Mouse (Mus musculus) neural tube, embryonic 11.5 days (tissue): ENCODE measurements around the gene Pcsk7. TPM values are rescaled to one million over a fixed set of nuclear protein-coding genes. Genes with fewer than 3 reads are reported as not detected.
A peak's percentile ranks its signal among the peaks of the same experiment; 100 is the strongest.

ENCODE experiments used
- ATAC-seq: fragments of 200-750 bp; cut with Nextera tagmentation; 2 replicates; pipeline ENCODE4 v1.8.0; 2017; ENCODE audit warnings: moderate number of reproducible peaks, mild to moderate bottlenecking, moderate TSS enrichment, moderate library complexity; ENCODE audit not compliant: insufficient read depth, low FRiP score, low TSS enrichment
- DNase-seq: peaks from one replicate; pipeline ENCODE4 v3.0.0-alpha.2; 2015; ENCODE audit warnings: low spot score
- H3K27ac ChIP-seq: fragments of 300-500 bp; sonication (generic); 2 replicates; pipeline ENCODE4 v1.5.1; 2014; ENCODE audit warnings: low read depth, mild to moderate bottlenecking, low read length
- H3K27me3 ChIP-seq: fragments of 300-500 bp; sonication (generic); 2 replicates; pipeline ENCODE4 v1.6.1; 2014; ENCODE audit warnings: mild to moderate bottlenecking, low read length, mixed read lengths; ENCODE audit not compliant: control insufficient read depth, insufficient read depth
- H3K36me3 ChIP-seq: fragments of 300-500 bp; sonication (generic); 2 replicates; pipeline ENCODE4 v1.6.1; 2014; ENCODE audit warnings: mild to moderate bottlenecking, low read length, moderate library complexity, mixed read lengths; ENCODE audit not compliant: control insufficient read depth, insufficient read depth
- H3K4me1 ChIP-seq: fragments of 300-500 bp; sonication (generic); 2 replicates; pipeline ENCODE4 v1.6.1; 2014; ENCODE audit warnings: low read length, mixed read lengths; ENCODE audit not compliant: control insufficient read depth, insufficient read depth
- H3K4me2 ChIP-seq: fragments of 300-500 bp; sonication (generic); 2 replicates; pipeline ENCODE4 v1.6.1; 2014; ENCODE audit warnings: low read depth, mild to moderate bottlenecking, moderate library complexity
- H3K4me3 ChIP-seq: fragments of 300-500 bp; sonication (generic); 2 replicates; pipeline ENCODE4 v1.5.1; 2014; ENCODE audit warnings: low read depth, low read length
- H3K9ac ChIP-seq: fragments of 300-500 bp; sonication (generic); 2 replicates; pipeline ENCODE4 v1.6.1; 2014; ENCODE audit warnings: mild to moderate bottlenecking, low read length
- H3K9me3 ChIP-seq: fragments of 300-500 bp; sonication (generic); 2 replicates; pipeline ENCODE4 v1.6.1; 2016; ENCODE audit warnings: low read length; ENCODE audit not compliant: control insufficient read depth
- WGBS: fragments of 180-500 bp; shearing (Covaris S2); extraction: QIAGEN DNeasy Blood & Tissue Kit; methylation state at CpG from one replicate; pipeline ENCODE4 v1.1.7; 2014; 5-methylcytosine and 5-hydroxymethylcytosine counted together
- polyA plus RNA-seq: library from polyadenylated mRNA; unstranded; fragments of >200 nt; fragmentation: Nextera tagmentation; extraction: Ambion mirVana; gene quantifications from 2 replicates; pipeline ENCODE4 v1.2.1, GENCODE M21; 2014

Gene Pcsk7
- polyA plus RNA-seq, result 17.6 and 18.1 TPM in 2 replicates

DNA sequence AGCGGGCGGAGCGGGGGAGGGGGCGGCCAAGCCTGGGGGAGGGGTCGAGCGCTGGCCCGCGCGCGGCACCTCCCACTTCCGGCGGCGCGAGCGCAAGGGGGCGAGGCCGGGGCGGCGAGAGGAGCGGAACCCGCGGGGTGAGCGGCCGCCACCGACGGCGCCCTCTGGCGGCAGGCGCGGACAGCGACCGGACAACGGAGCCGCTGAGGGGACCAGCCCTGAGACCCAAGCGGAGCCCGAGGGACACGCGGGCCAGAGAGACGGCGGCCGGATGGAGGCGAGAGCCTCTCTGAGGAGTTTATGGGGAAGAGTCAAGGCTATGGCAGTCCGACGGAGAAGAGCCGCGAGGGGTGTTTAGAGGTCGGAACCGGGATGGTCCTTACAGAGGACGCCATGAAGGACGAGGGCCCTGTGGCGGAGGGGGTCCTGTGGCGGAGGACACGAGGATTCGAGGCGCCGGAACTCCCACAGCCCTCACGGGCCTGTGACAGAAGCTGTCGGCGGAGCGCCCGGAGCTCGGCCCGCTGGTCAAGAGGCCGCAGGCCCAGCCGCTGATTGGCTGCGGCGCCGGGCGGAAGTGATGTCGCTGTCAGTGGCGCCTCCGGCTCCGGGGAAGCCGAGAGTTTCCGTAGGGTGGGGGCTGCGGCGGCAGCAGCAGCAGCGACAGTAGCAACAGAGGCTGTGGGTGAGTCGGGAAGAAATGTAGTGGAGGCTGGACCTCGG lies at the start of gene Pcsk7, which contains the start of gene Rnf214:
Pcsk7 (plus strand) TSS at position 143 of the 723 bp plus-strand sequence.
Rnf214 (minus strand) TSS at position 557 of the 723 bp plus-strand sequence.
- peak within 1 kb of the TSS; percentile 89 for H3K9ac ChIP-seq
- H3K4me1 ChIP-seq, result peaks cover 14% of the 10 kb centered on the region
- DNase-seq, result peak; percentile 93
- H3K9me3 ChIP-seq, result no peaks in the 10 kb centered on the region
- WGBS, result under 1% methylated on average over 73 of the region's 80 CpGs
- H3K4me2 ChIP-seq, result peak within 1 kb of the TSS; percentile 91
- H3K27ac ChIP-seq, result peak within 1 kb of the TSS; percentile 90
- peak; percentile 95 for ATAC-seq
- peaks cover 8% of the 10 kb centered on the region; the same call in 1 of the 2 replicates for H3K36me3 ChIP-seq
- no peaks in the 10 kb centered on the region for H3K27me3 ChIP-seq
- peak within 1 kb of the TSS; percentile 95 for H3K4me3 ChIP-seq

DNA sequence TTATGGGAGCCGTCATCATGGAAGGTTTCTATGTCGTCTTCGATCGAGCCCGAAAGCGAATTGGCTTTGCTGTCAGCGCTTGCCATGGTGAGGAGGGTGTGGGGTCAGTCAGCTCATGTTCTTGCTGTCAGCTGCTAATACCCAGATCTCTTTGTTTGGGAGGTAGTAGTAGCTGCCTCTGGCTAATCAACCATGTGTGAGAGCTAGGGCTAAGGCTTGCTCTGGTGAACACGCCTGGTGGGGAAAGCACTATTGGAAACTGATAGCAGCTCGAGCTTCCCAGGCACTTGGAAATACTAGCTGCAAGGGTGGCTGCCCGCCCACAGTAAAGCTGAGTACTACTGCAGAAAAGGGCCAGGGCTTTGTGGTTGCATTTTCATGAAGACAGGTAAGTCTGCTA lies 46.9 kb upstream of the Pcsk7 start:
- ATAC-seq, result no peak
- Histone ChIP-seq H3K27me3 (no peaks in the 10 kb centered on the region), H3K4me3 (no peak overlapping the region), H3K36me3 (peaks cover 18% of the 10 kb centered on the region), H3K9ac (no peak overlapping the region), H3K4me2 (no peak overlapping the region), H3K27ac (no peak overlapping the region), H3K9me3 (no peaks in the 10 kb centered on the region), H3K4me1 (no peaks in the 10 kb centered on the region)
- DNase-seq, result no peak
- WGBS, result 93% methylated on average over 10 of the region's 10 CpGs

DNA sequence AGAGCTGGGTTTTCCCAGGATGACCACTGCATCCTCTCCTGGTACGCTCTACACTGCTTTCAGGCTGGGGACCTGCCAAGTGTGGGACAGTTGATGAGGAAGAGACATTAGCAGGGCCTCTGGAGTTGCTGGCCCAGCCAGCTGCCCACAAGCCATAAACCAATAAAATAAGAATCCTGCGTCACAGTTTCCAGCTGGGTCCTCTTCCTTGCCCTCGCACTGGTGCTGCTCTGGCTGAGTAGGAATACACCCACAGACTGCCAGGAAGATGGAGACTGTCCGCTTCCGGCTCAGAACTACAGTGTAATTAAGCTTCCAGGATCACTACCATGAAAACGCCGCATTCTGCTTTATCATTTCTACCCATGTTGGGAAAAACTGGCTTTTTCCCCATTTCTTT lies 44.5 kb upstream of the Pcsk7 start:
- DNase-seq (no peak), ATAC-seq (no peak)
- Histone ChIP-seq H3K4me3 (no peak overlapping the region), H3K9me3 (no peaks in the 10 kb centered on the region), H3K4me2 (no peak overlapping the region), H3K27ac (no peak overlapping the region), H3K36me3 (peaks cover 26% of the 10 kb centered on the region), H3K4me1 (no peaks in the 10 kb centered on the region), H3K9ac (no peak overlapping the region), H3K27me3 (no peaks in the 10 kb centered on the region)
- 54% methylated on average over 7 of the region's 7 CpGs for WGBS

DNA sequence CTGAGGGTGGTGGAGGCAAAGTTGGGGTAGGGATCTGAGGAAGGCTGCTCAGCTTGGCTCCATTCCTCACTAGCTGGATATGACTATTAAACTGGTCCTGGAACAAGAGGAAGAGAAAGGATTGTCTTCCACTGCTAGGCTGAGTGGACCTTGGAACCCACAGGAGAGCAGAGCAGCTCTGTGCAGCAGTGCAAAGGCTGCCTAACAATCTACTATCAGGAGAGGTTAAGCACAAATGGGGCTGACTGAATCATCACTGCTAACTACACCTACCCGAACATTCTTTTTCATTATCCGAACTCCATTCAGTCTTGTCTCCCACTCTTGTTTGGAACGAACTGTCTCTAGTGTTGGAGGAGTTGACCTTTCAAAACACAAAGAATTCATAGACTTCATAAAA lies 37.1 kb upstream of the Pcsk7 start:
- no peaks in the 10 kb centered on the region for H3K4me1 ChIP-seq
- DNase-seq (no peak), ATAC-seq (no peak)
- no peak overlapping the region for H3K4me2 ChIP-seq
- no peak overlapping the region for H3K4me3 ChIP-seq
- no peak overlapping the region for H3K9ac ChIP-seq
- H3K9me3 ChIP-seq, result no peaks in the 10 kb centered on the region
- WGBS, result 90% methylated on average over 3 of the region's 3 CpGs
- H3K36me3 ChIP-seq, result peaks cover 29% of the 10 kb centered on the region
- no peaks in the 10 kb centered on the region for H3K27me3 ChIP-seq
- H3K27ac ChIP-seq, result no peak overlapping the region

DNA sequence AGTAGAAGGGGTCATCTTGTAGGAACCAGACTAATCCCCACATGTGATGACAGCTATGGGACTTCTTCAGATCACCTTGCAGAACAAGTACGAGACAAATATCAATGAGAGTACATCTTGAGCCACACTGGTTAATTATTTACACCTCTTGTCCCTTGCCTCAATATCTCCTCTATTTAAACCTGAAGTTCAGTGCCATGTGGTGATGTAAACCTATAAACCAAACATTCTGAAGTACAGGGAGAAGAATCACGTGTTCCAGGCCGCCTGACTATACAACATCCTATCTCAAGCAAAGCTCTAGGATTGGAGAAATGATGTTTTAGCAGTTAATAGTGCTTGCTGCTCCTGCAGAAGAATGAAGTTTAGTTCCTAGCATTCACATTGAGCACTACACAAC lies 36.0 kb upstream of the Pcsk7 start:
- Histone ChIP-seq H3K27ac (no peak overlapping the region), H3K36me3 (peaks cover 27% of the 10 kb centered on the region), H3K9ac (no peak overlapping the region), H3K4me2 (no peak overlapping the region), H3K9me3 (no peaks in the 10 kb centered on the region), H3K27me3 (no peaks in the 10 kb centered on the region), H3K4me3 (no peak overlapping the region), H3K4me1 (no peaks in the 10 kb centered on the region)
- ATAC-seq (no peak), DNase-seq (no peak)
- 89% methylated on average over 3 of the region's 3 CpGs for WGBS

DNA sequence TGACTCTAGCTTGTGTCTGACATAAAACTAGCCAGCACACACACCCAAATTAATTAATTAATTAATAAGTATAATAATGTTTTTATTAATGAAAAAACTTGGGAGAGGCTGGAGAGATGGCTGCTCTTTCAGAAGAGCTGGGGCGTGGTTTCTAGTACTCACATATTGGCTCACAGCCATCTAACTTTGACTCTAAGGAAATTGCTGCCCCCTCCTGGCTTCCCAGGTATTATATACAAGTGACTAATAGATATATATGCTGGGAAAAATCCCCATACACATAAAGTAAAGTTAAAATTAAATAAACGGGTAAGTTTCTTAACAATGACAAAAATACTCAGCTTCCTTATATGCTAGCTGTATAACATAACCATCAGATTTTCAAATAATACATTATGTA lies 28.4 kb upstream of the Pcsk7 start:
- Histone ChIP-seq H3K27ac (no peak overlapping the region), H3K36me3 (peaks cover 5% of the 10 kb centered on the region), H3K4me2 (no peak overlapping the region), H3K4me3 (no peak overlapping the region), H3K4me1 (no peaks in the 10 kb centered on the region), H3K9ac (no peak overlapping the region), H3K9me3 (no peaks in the 10 kb centered on the region), H3K27me3 (no peaks in the 10 kb centered on the region)
- 86% methylated on average over 2 of the region's 2 CpGs for WGBS
- no peak for ATAC-seq
- DNase-seq, result no peak

DNA sequence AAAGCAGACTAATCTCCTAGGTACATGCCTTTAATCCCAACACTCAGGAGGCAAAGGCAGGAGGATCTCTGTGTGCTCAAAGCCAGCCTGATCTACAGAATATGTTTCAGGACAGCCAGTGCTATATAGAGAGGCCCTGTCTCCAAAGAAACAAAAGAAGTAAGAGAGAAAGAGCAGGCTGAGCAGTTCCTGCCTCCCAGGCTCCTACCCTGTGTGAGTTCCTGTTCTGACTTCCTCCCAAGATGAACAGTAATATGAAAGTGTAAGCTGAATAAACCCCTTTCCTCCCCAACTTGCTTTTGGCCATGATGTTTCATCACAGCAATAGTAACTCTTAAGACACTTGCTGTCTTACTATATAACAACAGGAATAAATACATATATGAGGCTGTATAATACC lies 12.6 kb upstream of the Pcsk7 start:
- Histone ChIP-seq H3K4me2 (no peak overlapping the region), H3K4me1 (no peaks in the 10 kb centered on the region), H3K27ac (no peak overlapping the region), H3K4me3 (no peak overlapping the region), H3K27me3 (no peaks in the 10 kb centered on the region), H3K36me3 (peaks cover 16% of the 10 kb centered on the region), H3K9me3 (no peaks in the 10 kb centered on the region), H3K9ac (no peak overlapping the region)
- ATAC-seq (no peak), DNase-seq (no peak)

DNA sequence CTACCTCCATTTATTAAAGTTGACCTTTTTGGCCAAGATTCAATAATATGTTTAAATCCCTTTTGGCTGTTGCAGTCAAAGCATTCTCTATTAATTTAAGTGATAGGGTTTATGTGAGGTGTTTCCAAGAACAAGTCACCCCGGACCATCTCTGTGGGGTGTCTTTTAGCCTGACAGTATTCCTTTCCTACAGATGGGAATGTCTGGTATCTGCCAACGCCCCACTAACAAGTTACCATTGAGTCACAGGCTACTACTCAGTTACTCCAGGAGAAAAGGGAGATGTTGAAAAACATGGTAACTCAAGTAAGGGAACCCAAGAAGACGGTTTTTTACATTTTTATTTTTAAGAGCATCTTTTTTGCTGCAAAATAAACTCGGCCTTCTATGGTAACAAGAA lies 1.1 kb upstream of the Pcsk7 start:
- Histone ChIP-seq H3K4me2 (peak overlapping the region; percentile 91), H3K36me3 (peaks cover 8% of the 10 kb centered on the region; the same call in 1 of the 2 replicates), H3K4me1 (peaks cover 14% of the 10 kb centered on the region), H3K27ac (no peak overlapping the region; the same call in 1 of the 2 replicates), H3K9me3 (no peaks in the 10 kb centered on the region), H3K9ac (peak overlapping the region; percentile 89), H3K27me3 (no peaks in the 10 kb centered on the region), H3K4me3 (peak overlapping the region; percentile 95)
- no peak for ATAC-seq
- WGBS, result 54% methylated on average over 4 of the region's 4 CpGs
- no peak for DNase-seq

DNA sequence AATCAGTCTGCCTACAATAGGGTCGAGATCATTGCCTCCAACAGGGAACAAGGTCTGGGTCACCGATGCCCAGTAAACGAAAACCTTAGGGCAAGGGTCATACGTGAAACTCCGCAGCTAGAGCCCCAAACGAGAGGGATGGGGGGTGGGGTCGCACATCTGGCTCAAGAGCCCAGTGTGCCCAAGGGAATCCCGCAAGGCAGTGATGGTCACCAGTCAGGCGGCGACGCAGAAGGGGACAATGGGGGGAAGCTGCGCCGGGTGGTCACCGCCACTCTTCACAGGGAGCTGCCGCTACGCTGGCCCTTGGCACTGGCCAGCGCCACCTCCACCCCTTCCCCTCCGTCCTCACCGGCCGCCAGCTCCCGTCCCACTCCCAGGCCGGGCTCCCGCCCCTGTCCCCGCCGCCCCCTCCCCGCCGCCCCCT lies 473 bp upstream of the Pcsk7 start:
- H3K9me3 ChIP-seq, result no peaks in the 10 kb centered on the region
- peaks cover 8% of the 10 kb centered on the region; the same call in 1 of the 2 replicates for H3K36me3 ChIP-seq
- DNase-seq, result peak; percentile 60
- peak overlapping the region; percentile 91 for H3K4me2 ChIP-seq
- no peaks in the 10 kb centered on the region for H3K27me3 ChIP-seq
- H3K9ac ChIP-seq, result peak overlapping the region; percentile 89
- ATAC-seq, result peak; percentile 54
- peaks cover 14% of the 10 kb centered on the region for H3K4me1 ChIP-seq
- peak overlapping the region; percentile 90 for H3K27ac ChIP-seq
- H3K4me3 ChIP-seq, result peak overlapping the region; percentile 95
- 2% methylated on average over 11 of the region's 27 CpGs for WGBS
